Mouse (Mus musculus) neural tube, embryonic 15.5 days (tissue): ENCODE results near the gene Iqca. TPM values are rescaled to one million over a fixed set of nuclear protein-coding genes. Genes with fewer than 3 reads are reported as not detected.

ENCODE experiments used
- ATAC-seq: fragments of 200-750 bp; cut with Nextera tagmentation; 2 replicates; pipeline ENCODE4 v1.8.0; 2017; ENCODE audit warnings: mild to moderate bottlenecking, moderate TSS enrichment, moderate library complexity; ENCODE audit not compliant: low FRiP score
- H3K27ac ChIP-seq: fragments of 300-500 bp; sonication (generic); replicated peaks from 2 replicates; pipeline ENCODE4 v1.5.1; 2015; ENCODE audit warnings: mild to moderate bottlenecking, inconsistent platforms
- H3K27me3 ChIP-seq: fragments of 300-500 bp; sonication (generic); replicated peaks from 2 replicates; pipeline ENCODE4 v1.6.1; 2015; ENCODE audit warnings: inconsistent platforms
- H3K36me3 ChIP-seq: fragments of 300-500 bp; sonication (generic); 2 replicates; pipeline ENCODE4 v1.6.1; 2015; ENCODE audit warnings: inconsistent platforms
- H3K4me1 ChIP-seq: fragments of 300-500 bp; sonication (generic); 2 replicates; pipeline ENCODE4 v1.6.1; 2015; ENCODE audit warnings: inconsistent platforms
- H3K4me2 ChIP-seq: fragments of 300-500 bp; sonication (generic); 2 replicates; pipeline ENCODE4 v1.6.1; 2015; ENCODE audit warnings: inconsistent platforms, mild to moderate bottlenecking, moderate library complexity
- H3K4me3 ChIP-seq: fragments of 300-500 bp; sonication (generic); replicated peaks from 2 replicates; pipeline ENCODE4 v1.5.1; 2015; ENCODE audit warnings: mild to moderate bottlenecking, inconsistent platforms
- H3K9ac ChIP-seq: fragments of 300-500 bp; sonication (generic); replicated peaks from 2 replicates; pipeline ENCODE4 v1.6.1; 2015; ENCODE audit warnings: mild to moderate bottlenecking, inconsistent platforms
- H3K9me3 ChIP-seq: fragments of 300-500 bp; sonication (generic); replicated peaks from 2 replicates; pipeline ENCODE4 v1.6.1; 2016; ENCODE audit warnings: inconsistent platforms
- WGBS: fragments of 180-500 bp; shearing (Covaris S2); methylation state at CpG from one replicate; pipeline ENCODE4 v1.1.7; 2015; ENCODE audit warnings: mixed read lengths; 5-methylcytosine and 5-hydroxymethylcytosine counted together
- polyA plus RNA-seq: library from polyadenylated mRNA; unstranded; fragments of >200 nt; fragmentation: Nextera tagmentation; extraction: Ambion mirVana; gene quantifications from 2 replicates; pipeline ENCODE4 v1.2.1, GENCODE M21; 2015

Iqca gene
- polyA plus RNA-seq, 1 experiment from 2014 or later, result 0.52 TPM

DNA sequence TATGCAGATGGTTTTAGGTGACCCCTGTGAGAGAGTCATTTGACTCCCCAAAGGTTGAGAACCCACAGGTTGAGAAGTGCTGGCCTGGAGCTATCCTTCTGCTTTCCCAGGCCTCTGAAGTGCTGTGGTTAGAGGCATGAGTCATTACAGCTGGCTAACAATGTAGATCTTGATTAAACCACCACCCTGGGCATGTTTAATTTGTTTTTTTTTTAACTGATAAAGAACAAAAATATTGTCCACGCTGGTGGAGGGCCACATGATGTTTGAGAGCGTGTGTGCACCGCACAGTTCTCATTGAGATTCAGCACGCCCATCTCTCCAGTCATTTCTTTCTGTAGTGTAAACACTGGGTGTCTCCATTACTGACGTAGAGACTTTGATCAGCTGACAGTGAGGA, 24.8 kb upstream of the Iqca start:
- Histone ChIP-seq H3K36me3 (no peaks in the 10 kb centered on the region), H3K27me3 (no peaks in the 10 kb centered on the region), H3K4me3 (no peak overlapping the region), H3K27ac (no peak overlapping the region), H3K9me3 (no peaks in the 10 kb centered on the region), H3K4me2 (no peak overlapping the region), H3K4me1 (peaks cover 11% of the 10 kb centered on the region; the same call in 1 of the 2 replicates), H3K9ac (no peak overlapping the region)
- 79% methylated on average over 5 of the region's 5 CpGs for WGBS
- no peak for ATAC-seq

- Histone ChIP-seq H3K4me1 (peaks cover 11% of the 10 kb centered on the region; the same call in 1 of the 2 replicates), H3K36me3 (no peaks in the 10 kb centered on the region), H3K27ac (no peak overlapping the region), H3K9me3 (no peaks in the 10 kb centered on the region), H3K27me3 (no peaks in the 10 kb centered on the region), H3K9ac (no peak overlapping the region), H3K4me2 (no peak overlapping the region), H3K4me3 (no peak overlapping the region)
- no peak for ATAC-seq
Observed at GRCm38 (mm10) chr1:90177565-90177964, 24.4 kb upstream of the Iqca start.

DNA sequence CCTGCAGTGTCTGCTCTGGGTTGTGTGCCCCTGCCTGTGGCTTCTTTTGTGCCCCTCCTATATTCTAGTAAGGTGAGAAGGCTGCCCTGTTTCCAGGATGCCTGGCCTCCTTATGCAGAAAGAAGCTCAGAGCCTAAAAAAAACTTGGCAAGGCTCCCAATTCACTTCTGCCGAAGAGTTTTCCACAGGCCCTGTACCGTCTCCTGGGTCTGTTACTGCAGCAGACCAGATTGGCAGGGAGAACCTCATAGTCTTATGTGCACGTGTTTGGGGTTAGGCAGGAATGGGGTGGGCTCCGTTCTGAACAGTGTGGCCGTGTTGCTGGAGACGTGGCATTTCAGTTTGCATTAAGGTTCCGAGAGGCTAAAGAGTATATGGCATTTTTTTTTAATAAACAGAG, 23.0 kb upstream of the Iqca start:
- no peak overlapping the region for H3K4me2 ChIP-seq
- H3K4me1 ChIP-seq, result peaks cover 11% of the 10 kb centered on the region; the same call in 1 of the 2 replicates
- no peak overlapping the region for H3K9ac ChIP-seq
- no peak overlapping the region for H3K27ac ChIP-seq
- no peaks in the 10 kb centered on the region for H3K36me3 ChIP-seq
- no peaks in the 10 kb centered on the region for H3K27me3 ChIP-seq
- no peak for ATAC-seq
- H3K4me3 ChIP-seq, result no peak overlapping the region
- WGBS, result 62% methylated on average over 7 of the region's 7 CpGs
- H3K9me3 ChIP-seq, result no peaks in the 10 kb centered on the region

DNA sequence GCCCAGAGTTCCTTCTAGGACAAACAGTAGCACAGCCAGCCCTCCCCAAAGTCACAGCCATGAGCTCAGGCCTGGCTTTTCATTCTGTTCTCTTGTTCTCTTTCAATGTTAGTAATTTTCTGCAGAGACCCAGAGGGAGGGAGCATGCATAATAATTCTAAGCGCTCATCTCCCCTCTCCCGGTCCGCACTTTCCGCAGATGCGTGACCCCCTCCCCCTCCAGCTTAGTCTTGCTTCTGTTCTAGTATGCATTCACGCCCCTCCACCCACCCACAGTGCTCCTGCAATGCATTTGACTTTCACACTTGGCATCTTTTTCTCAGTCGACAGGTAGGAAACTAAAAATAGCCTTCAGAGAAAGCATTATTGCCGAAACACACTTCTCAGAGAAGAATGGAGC, 21.1 kb upstream of the Iqca start:
- no peak overlapping the region for H3K9ac ChIP-seq
- peaks cover 11% of the 10 kb centered on the region; the same call in 1 of the 2 replicates for H3K4me1 ChIP-seq
- 35% methylated on average over 8 of the region's 8 CpGs for WGBS
- no peak overlapping the region for H3K4me3 ChIP-seq
- no peak overlapping the region for H3K4me2 ChIP-seq
- H3K27ac ChIP-seq, result no peak overlapping the region
- no peak for ATAC-seq
- no peaks in the 10 kb centered on the region for H3K9me3 ChIP-seq
- H3K27me3 ChIP-seq, result no peaks in the 10 kb centered on the region
- no peaks in the 10 kb centered on the region for H3K36me3 ChIP-seq

DNA sequence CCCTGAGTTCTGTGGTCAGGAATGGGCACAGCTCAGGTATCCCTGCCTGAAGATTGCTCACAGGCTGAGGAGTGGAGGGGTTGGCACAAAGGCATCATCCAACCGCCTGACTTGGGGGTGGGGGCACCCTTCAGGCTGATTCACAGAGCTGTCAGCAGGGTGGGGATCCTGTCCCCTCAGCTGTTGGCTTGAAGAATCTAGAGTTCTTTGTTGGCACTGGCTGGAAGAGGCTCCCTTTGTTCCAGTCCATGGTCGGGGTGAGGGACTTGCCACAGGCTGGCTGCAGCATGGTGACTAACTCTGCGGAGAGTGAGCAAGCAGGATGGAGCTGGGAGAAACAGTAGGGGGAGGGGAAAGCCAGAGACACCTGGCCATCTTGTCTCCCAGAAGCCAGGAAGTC, 11.1 kb upstream of the Iqca start:
- WGBS, result 24% methylated on average over 3 of the region's 3 CpGs
- H3K27me3 ChIP-seq, result no peaks in the 10 kb centered on the region
- H3K4me1 ChIP-seq, result peaks cover 9% of the 10 kb centered on the region; the same call in 1 of the 2 replicates
- H3K4me3 ChIP-seq, result no peak overlapping the region
- H3K27ac ChIP-seq, result no peak overlapping the region
- ATAC-seq, result no peak; the same call in 1 of the 2 replicates
- H3K9me3 ChIP-seq, result no peaks in the 10 kb centered on the region
- no peak overlapping the region for H3K9ac ChIP-seq
- no peaks in the 10 kb centered on the region for H3K36me3 ChIP-seq
- no peak overlapping the region for H3K4me2 ChIP-seq

DNA sequence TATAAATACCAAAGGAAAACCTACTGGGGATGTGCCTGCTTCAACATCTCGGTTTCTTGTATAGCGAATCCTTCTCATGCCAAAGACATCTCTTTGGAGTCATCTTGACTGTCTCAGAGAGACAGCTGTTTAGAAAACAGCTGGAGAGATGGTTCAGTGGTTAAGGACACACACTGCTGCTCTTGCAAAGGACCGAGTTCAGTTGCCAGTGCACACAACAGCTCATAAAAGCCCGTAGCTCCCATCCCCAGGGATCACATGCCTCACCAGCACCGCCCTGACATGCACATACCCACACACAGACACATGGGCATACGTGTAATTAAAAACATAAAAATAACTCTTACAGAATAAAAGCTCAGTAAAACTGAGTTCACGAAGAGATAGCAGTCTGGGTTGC, 10.0 kb upstream of the Iqca start:
- H3K4me2 ChIP-seq, result no peak overlapping the region
- no peaks in the 10 kb centered on the region for H3K9me3 ChIP-seq
- 53% methylated on average over 7 of the region's 7 CpGs for WGBS
- no peaks in the 10 kb centered on the region for H3K27me3 ChIP-seq
- no peaks in the 10 kb centered on the region for H3K36me3 ChIP-seq
- no peak overlapping the region for H3K27ac ChIP-seq
- no peak overlapping the region for H3K4me3 ChIP-seq
- no peak overlapping the region for H3K9ac ChIP-seq
- H3K4me1 ChIP-seq, result peaks cover 9% of the 10 kb centered on the region; the same call in 1 of the 2 replicates
- no peak for ATAC-seq

DNA sequence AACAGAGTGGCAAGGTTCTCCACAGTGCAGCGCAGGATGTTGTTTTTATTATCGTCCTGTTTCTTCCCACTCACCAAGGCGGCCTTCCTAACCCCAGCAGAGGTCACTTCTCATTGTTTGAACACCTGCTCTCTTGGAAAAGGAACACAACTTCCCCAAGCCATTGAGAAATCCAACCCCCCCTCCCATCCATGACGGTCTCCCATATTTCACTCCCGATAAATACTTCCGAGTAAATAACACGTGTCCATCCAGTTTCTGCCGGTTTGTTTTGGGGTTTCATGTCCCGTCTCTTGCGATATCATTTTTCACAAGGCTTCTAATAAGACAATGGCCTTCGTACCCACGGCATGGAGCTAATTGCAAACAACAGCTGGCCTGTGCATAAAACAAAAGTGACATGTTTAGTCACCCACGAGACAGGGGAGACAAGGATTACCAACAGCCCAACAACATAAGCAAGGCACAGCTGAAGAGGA, 9.2 kb upstream of the Iqca start:
- H3K27ac ChIP-seq, result no peak overlapping the region
- H3K27me3 ChIP-seq, result no peaks in the 10 kb centered on the region
- WGBS, result 10% methylated on average over 13 of the region's 13 CpGs
- no peaks in the 10 kb centered on the region for H3K9me3 ChIP-seq
- H3K9ac ChIP-seq, result no peak overlapping the region
- no peak overlapping the region for H3K4me2 ChIP-seq
- no peak for ATAC-seq
- no peaks in the 10 kb centered on the region for H3K36me3 ChIP-seq
- H3K4me3 ChIP-seq, result no peak overlapping the region
- H3K4me1 ChIP-seq, result peaks cover 9% of the 10 kb centered on the region; the same call in 1 of the 2 replicates

DNA sequence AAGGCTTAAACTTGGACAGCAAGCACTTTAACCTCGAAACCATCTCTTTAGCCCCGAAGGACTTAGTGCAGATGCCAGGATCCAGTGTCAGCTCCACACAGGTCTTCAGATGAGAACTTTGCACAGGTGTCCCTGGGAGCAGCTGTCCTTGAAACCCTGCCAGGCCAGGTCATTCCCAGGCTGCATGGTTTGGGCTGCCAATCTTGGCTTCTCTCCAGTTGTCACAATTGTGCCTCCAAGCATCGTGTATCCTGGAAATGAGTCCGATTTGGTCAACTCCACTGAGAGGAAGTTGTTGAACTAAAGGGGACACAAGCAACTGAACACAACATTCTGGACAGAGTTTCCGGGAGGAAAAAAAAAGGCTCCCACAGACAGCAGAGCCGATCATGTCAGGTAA, 8.4 kb upstream of the Iqca start:
- 76% methylated on average over 6 of the region's 6 CpGs for WGBS
- ATAC-seq, result no peak
- Histone ChIP-seq H3K27me3 (no peaks in the 10 kb centered on the region), H3K4me3 (no peak overlapping the region), H3K9me3 (no peaks in the 10 kb centered on the region), H3K27ac (no peak overlapping the region), H3K9ac (no peak overlapping the region), H3K4me1 (peaks cover 9% of the 10 kb centered on the region; the same call in 1 of the 2 replicates), H3K4me2 (no peak overlapping the region), H3K36me3 (no peaks in the 10 kb centered on the region)

DNA sequence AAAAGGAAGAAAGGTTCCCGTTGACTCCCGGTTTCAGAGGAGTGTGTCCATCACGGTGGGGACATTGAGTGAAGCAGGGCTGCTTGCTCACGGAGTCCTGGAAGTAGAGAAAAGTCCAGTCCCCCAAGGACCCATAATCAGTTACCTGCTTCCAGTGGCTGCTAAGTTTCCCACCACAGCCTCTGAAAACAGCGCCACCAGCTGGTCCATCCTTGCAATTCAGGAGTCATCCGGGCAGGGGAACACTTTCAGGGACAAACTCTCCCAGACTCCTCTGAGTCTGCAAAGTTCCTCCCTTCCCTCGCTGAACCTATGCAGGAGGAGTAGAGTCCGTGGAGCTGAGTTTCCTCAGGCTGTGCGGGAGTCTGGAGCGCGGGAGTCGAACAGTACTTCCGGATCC, 6.7 kb upstream of the Iqca start:
- H3K36me3 ChIP-seq, result no peaks in the 10 kb centered on the region
- WGBS, result 43% methylated on average over 13 of the region's 13 CpGs
- peaks cover 9% of the 10 kb centered on the region; the same call in 1 of the 2 replicates for H3K4me1 ChIP-seq
- no peak for ATAC-seq
- no peaks in the 10 kb centered on the region for H3K27me3 ChIP-seq
- H3K9me3 ChIP-seq, result no peaks in the 10 kb centered on the region
- no peak overlapping the region for H3K27ac ChIP-seq
- no peak overlapping the region for H3K4me2 ChIP-seq
- H3K9ac ChIP-seq, result no peak overlapping the region
- no peak overlapping the region for H3K4me3 ChIP-seq

- ATAC-seq, result no peak
- H3K27me3 ChIP-seq, result no peaks in the 10 kb centered on the region
- H3K4me3 ChIP-seq, result no peak overlapping the region
- H3K36me3 ChIP-seq, result no peaks in the 10 kb centered on the region
- WGBS, result 52% methylated on average over 7 of the region's 7 CpGs
- no peak overlapping the region for H3K9ac ChIP-seq
- no peak overlapping the region for H3K4me2 ChIP-seq
- no peak overlapping the region for H3K27ac ChIP-seq
- peaks cover 18% of the 10 kb centered on the region for H3K4me1 ChIP-seq
- no peaks in the 10 kb centered on the region for H3K9me3 ChIP-seq
Observed at GRCm38 (mm10) chr1:90156589-90156988, 3.4 kb upstream of the Iqca start.

DNA sequence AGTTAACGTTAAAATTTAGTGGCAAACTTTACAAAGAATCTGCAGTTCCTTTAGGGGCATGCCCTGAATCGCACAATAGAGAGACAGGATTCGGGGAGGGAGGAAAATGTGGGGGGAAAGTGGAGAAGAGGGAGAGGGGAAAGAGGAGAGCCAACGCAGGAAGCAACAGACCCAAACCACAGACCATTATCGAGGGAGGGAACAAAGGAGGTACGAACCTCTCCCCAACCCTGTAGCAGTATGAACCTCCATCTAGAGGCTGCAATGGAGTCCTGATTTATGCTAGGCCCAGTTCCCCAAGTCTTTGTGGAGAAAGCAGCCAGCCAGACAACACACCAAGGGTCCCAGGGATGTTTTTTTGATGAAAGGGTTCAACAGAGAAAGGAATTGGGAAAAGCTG, 586 bp upstream of the Iqca start:
- Histone ChIP-seq H3K9ac (no peak overlapping the region), H3K36me3 (no peaks in the 10 kb centered on the region), H3K27ac (0 out of 2 replicates have a peak overlapping the region, but pooled peaks have one; percentile 7), H3K27me3 (no peaks in the 10 kb centered on the region), H3K4me1 (peaks cover 18% of the 10 kb centered on the region), H3K4me2 (peak overlapping the region; percentile 53), H3K9me3 (no peaks in the 10 kb centered on the region), H3K4me3 (peak overlapping the region; percentile 13)
- WGBS, result 8% methylated on average over 6 of the region's 6 CpGs
- ATAC-seq, result no peak

DNA sequence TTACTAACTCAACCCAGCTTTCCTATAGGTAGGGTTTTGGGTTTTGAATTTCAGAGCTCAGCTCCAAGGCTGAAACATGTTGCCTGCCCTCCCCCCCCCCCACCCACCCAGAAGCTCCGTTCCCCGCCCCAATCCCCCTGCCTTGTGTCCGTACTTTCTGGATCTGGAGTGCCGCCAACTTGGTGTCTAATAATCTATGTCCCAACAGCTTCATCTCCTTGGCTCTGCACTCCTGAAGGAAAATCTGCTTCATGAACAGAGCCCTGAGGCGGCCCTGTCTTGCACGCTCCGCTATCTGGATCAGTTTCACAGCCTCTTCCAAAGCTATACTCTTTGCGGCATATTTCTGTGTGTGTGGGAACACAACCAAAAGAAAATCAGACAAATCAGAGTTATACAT, 13.5 kb downstream of the Iqca start:
- H3K9me3 ChIP-seq, result no peaks in the 10 kb centered on the region
- no peaks in the 10 kb centered on the region for H3K27me3 ChIP-seq
- 82% methylated on average over 8 of the region's 8 CpGs for WGBS
- H3K36me3 ChIP-seq, result no peaks in the 10 kb centered on the region
- no peak overlapping the region for H3K27ac ChIP-seq
- H3K4me2 ChIP-seq, result no peak overlapping the region
- H3K4me1 ChIP-seq, result no peaks in the 10 kb centered on the region
- ATAC-seq, result no peak
- H3K4me3 ChIP-seq, result no peak overlapping the region
- H3K9ac ChIP-seq, result no peak overlapping the region

GRCm38 (mm10) chr1:90132402-90132801, 20.8 kb downstream of the Iqca start:
- H3K27me3 ChIP-seq, result no peaks in the 10 kb centered on the region
- no peak overlapping the region for H3K4me3 ChIP-seq
- no peak overlapping the region for H3K9ac ChIP-seq
- ATAC-seq, result no peak
- H3K9me3 ChIP-seq, result no peaks in the 10 kb centered on the region
- H3K27ac ChIP-seq, result no peak overlapping the region
- H3K4me1 ChIP-seq, result peaks cover 18% of the 10 kb centered on the region
- H3K4me2 ChIP-seq, result 0 out of 2 replicates have a peak overlapping the region, but pooled peaks have one; percentile 0
- 29% methylated on average over 11 of the region's 11 CpGs for WGBS
- no peaks in the 10 kb centered on the region for H3K36me3 ChIP-seq
